Mouse (Mus musculus) lung, adult 2 months (tissue): Measurements from ENCODE around the gene Unc5b.

Experiments used
- CTCF ChIP-seq: fragments of 200-500 bp; IDR thresholded peaks from 2 replicates; pipeline ENCODE4 v1.5.1; 2011; ENCODE audit warnings: mild to moderate bottlenecking, low read length, control low read depth; ENCODE audit not compliant: insufficient read depth
- POLR2A ChIP-seq: fragments of 200-500 bp; IDR thresholded peaks from 2 replicates; pipeline ENCODE4 v1.6.1; 2011; ENCODE audit warnings: low read depth, mild to moderate bottlenecking, control low read depth, low read length, borderline replicate concordance; ENCODE audit errors: extremely low read depth

DNA sequence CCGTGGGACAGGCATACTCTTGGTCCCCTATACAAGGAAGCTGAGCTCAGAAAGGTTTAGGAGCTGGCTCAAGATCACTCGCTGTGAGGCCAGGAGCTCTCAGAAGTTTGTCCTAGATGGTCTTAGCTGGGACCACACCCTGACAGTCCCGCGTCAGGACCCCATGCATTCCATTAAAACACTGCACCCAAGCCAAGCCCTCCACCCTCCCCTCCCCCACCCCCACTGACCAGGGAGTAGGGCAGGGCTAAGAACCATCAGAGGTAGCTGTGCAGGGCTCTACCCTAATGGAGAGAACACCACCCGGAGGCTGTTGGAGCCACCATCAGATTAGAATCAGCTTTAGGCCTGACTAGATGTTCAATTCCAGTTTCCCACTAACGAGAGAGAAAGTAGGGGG, 106.9 kb downstream of the Unc5b start:
- TF ChIP-seq CTCF (no peak), POLR2A (no peak)
